Mouse (Mus musculus): ENCODE results near the gene Cpm. TPM values are rescaled to one million over a fixed set of nuclear protein-coding genes. Genes with fewer than 3 reads are reported as not detected.

Cpm gene
- polyA plus RNA-seq, 1 experiment from 2014 or later, result 6.3 TPM

DNA sequence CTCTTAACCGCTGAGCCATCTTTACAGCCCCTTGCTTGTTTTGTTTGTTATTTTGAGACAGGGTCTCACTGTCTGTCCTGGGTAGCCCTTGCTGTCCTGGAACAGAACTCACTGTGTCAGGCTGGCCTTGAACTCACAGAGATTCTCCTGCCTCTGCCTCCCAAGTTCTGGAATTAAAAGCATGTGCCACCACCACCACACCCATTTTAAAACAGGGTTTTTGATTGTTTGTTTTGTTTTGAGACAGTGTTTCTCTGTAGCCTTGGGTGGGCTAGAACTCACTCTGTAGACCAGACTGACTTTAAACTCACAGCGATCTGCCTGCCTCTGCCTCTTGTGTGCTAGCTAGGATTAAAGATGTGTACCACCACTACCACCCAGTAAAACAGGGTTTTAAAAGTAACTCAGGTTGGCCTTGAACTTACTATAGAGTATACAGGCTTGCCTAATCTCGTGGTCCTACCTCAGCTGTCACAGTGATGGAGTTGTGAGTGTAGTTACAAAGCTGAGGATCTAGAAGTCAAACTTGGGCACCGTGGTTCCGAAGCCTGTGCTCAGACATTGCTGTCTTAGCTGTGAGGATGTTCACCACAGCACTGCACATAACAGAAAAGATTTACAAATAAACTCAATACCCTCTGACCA is 4.4 kb downstream of the Cpm start:
- H3K4me1 ChIP-seq (replicated peaks; ENCODE audit: control insufficient read depth, insufficient read depth, low read length), result peaks cover 7% of the 10 kb centered on the region; the same call in 1 of the 2 replicates
- H3K36me3 ChIP-seq (ENCODE audit: control insufficient read depth, insufficient read depth, low read length), result no peaks in the 10 kb centered on the region
- H3K27me3 ChIP-seq (ENCODE audit: control insufficient read depth, insufficient read depth, low read length), result peaks cover 28% of the 10 kb centered on the region
- H3K4me3 ChIP-seq (ENCODE audit: low read depth, low read length), result no peak overlapping the region
- H3K4me2 ChIP-seq (replicated peaks; ENCODE audit: low read depth, low read length), result no peak overlapping the region
- H3K9me3 ChIP-seq (ENCODE audit: control insufficient read depth, low read length), result no peaks in the 10 kb centered on the region
- ATAC-seq (ENCODE audit: low FRiP score), result no peak
- DNase-seq (ENCODE audit: low spot score), result no peak
- H3K27ac ChIP-seq (ENCODE audit: low read depth, low read length), result no peak overlapping the region
- no peak overlapping the region for H3K9ac ChIP-seq (ENCODE audit: low read depth, low read length)
- 94% methylated on average over 5 of the region's 5 CpGs for WGBS

GRCm38 (mm10) chr10:117634323-117635030 is 5.2 kb downstream of the Cpm start:
- H3K4me2 ChIP-seq (replicated peaks; ENCODE audit: low read depth, low read length), result no peak overlapping the region
- no peaks in the 10 kb centered on the region for H3K36me3 ChIP-seq (ENCODE audit: control insufficient read depth, insufficient read depth, low read length)
- WGBS, result 88% methylated on average over 10 of the region's 10 CpGs
- H3K4me3 ChIP-seq (ENCODE audit: low read depth, low read length), result no peak overlapping the region
- H3K9ac ChIP-seq (ENCODE audit: low read depth, low read length), result no peak overlapping the region
- H3K9me3 ChIP-seq (ENCODE audit: control insufficient read depth, low read length), result no peaks in the 10 kb centered on the region
- ATAC-seq (ENCODE audit: low FRiP score) (no peak), DNase-seq (ENCODE audit: low spot score) (no peak)
- no peak overlapping the region for H3K27ac ChIP-seq (ENCODE audit: low read depth, low read length)
- H3K4me1 ChIP-seq (replicated peaks; ENCODE audit: control insufficient read depth, insufficient read depth, low read length), result 0 out of 2 replicates have a peak, but pooled peaks cover under 1% of the 10 kb centered on the region
- peaks cover 20% of the 10 kb centered on the region for H3K27me3 ChIP-seq (ENCODE audit: control insufficient read depth, insufficient read depth, low read length)

GRCm38 (mm10) chr10:117635078-117635771 is 5.9 kb downstream of the Cpm start:
- Histone ChIP-seq H3K4me3 (ENCODE audit: low read depth, low read length) (no peak overlapping the region), H3K9me3 (ENCODE audit: control insufficient read depth, low read length) (no peaks in the 10 kb centered on the region), H3K4me2 (replicated peaks; ENCODE audit: low read depth, low read length) (no peak overlapping the region), H3K36me3 (ENCODE audit: control insufficient read depth, insufficient read depth, low read length) (no peaks in the 10 kb centered on the region), H3K9ac (ENCODE audit: low read depth, low read length) (no peak overlapping the region), H3K4me1 (replicated peaks; ENCODE audit: control insufficient read depth, insufficient read depth, low read length) (no peaks in the 10 kb centered on the region), H3K27ac (ENCODE audit: low read depth, low read length) (no peak overlapping the region), H3K27me3 (ENCODE audit: control insufficient read depth, insufficient read depth, low read length) (peaks cover 13% of the 10 kb centered on the region)
- 95% methylated on average over 8 of the region's 8 CpGs for WGBS
- DNase-seq (ENCODE audit: low spot score) (no peak), ATAC-seq (ENCODE audit: low FRiP score) (no peak)

- DNase-seq (ENCODE audit: low spot score) (no peak), ATAC-seq (ENCODE audit: low FRiP score) (no peak)
- no peak overlapping the region for H3K4me3 ChIP-seq (ENCODE audit: low read depth, low read length)
- no peaks in the 10 kb centered on the region for H3K9me3 ChIP-seq (ENCODE audit: control insufficient read depth, low read length)
- H3K9ac ChIP-seq (ENCODE audit: low read depth, low read length), result no peak overlapping the region
- no peaks in the 10 kb centered on the region for H3K36me3 ChIP-seq (ENCODE audit: control insufficient read depth, insufficient read depth, low read length)
- no peaks in the 10 kb centered on the region for H3K4me1 ChIP-seq (replicated peaks; ENCODE audit: control insufficient read depth, insufficient read depth, low read length)
- H3K27me3 ChIP-seq (ENCODE audit: control insufficient read depth, insufficient read depth, low read length), result peaks cover 6% of the 10 kb centered on the region; the same call in 1 of the 2 replicates
- 87% methylated on average over 3 of the region's 3 CpGs for WGBS
- no peak overlapping the region for H3K27ac ChIP-seq (ENCODE audit: low read depth, low read length)
- H3K4me2 ChIP-seq (replicated peaks; ENCODE audit: low read depth, low read length), result no peak overlapping the region
These were observed 6.7 kb downstream of the Cpm start for GRCm38 (mm10) chr10:117635823-117636589.

DNA sequence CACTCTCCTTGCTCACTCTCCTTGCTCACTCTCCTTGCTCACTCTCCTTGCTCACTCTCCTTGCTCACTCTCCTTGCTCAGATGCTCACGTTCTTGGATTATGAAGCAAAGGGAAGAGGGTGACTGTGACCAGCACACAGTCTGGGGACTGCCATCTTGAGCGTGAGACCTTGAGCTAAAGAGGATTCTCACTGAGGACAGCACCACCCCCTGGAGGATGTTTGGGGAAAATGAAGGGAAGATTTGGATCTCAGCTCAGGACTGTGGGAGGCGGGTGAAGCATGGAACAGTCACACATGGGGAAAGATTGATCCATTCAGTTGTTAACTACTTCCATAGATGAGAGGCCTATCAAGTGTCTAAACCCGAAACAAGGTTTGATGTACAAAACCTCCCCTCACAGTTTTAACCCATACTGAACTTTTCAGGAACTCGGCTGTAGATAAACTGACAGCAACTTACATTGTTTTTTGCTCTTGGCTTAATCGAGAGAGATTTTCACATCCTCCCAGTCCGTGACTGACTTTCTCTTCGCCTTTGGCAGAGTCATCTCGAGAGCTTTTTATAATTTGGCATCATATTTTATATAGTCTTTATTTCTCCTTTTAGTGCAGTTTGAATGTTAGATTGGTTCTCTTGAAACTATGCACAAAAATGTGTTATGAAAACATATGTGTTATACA is 7.9 kb downstream of the Cpm start:
- Histone ChIP-seq H3K27ac (ENCODE audit: low read depth, low read length) (no peak overlapping the region), H3K36me3 (ENCODE audit: control insufficient read depth, insufficient read depth, low read length) (no peaks in the 10 kb centered on the region), H3K9ac (ENCODE audit: low read depth, low read length) (no peak overlapping the region), H3K4me1 (replicated peaks; ENCODE audit: control insufficient read depth, insufficient read depth, low read length) (no peaks in the 10 kb centered on the region), H3K9me3 (ENCODE audit: control insufficient read depth, low read length) (no peaks in the 10 kb centered on the region), H3K4me3 (ENCODE audit: low read depth, low read length) (no peak overlapping the region), H3K4me2 (replicated peaks; ENCODE audit: low read depth, low read length) (no peak overlapping the region), H3K27me3 (ENCODE audit: control insufficient read depth, insufficient read depth, low read length) (no peaks in the 10 kb centered on the region)
- 76% methylated on average over 9 of the region's 9 CpGs for WGBS
- ATAC-seq (ENCODE audit: low FRiP score) (no peak), DNase-seq (ENCODE audit: low spot score) (no peak)

DNA sequence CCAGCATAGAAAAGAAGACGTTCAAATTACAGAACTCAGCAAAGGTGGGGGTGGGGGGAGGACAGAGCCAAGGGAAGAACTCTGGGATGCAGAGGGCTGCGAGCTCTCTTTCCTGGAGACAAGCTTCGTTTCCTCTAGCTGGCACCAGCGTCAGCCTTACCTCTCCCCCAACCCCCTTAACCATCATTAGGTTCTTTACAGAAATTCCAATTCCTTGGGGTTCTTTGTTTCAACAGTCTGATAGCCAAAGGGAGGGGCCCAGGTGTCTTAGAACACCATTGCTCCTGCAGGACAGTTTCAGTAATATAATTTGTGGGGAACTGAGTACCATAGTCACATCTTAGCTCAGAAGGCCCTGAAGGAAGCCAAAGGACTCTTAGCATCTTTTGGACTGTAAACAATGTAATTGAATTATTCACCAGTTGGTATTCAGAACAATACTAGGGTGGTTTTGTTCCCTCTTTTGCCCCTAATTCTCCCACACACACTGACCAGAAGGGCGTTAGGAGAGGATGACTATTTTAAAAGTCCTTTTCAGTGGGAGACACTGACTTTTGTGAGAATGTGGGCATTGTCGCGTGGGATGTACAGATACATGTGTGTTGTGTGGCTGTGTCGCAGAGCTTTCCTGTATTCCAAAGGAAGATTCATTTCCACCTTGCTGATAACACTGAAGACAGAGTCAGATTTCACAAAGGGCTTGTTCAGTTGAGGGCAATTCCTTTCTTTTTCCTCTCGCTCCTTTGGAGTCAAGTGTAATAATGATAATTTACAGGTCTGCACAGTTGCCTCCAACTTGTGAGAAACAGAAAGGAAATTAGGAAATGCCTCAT is 8.7 kb downstream of the Cpm start:
- Histone ChIP-seq H3K4me3 (ENCODE audit: low read depth, low read length) (no peak overlapping the region), H3K36me3 (ENCODE audit: control insufficient read depth, insufficient read depth, low read length) (no peaks in the 10 kb centered on the region), H3K9ac (ENCODE audit: low read depth, low read length) (no peak overlapping the region), H3K9me3 (ENCODE audit: control insufficient read depth, low read length) (no peaks in the 10 kb centered on the region), H3K4me2 (replicated peaks; ENCODE audit: low read depth, low read length) (no peak overlapping the region), H3K27ac (ENCODE audit: low read depth, low read length) (no peak overlapping the region), H3K27me3 (ENCODE audit: control insufficient read depth, insufficient read depth, low read length) (no peaks in the 10 kb centered on the region), H3K4me1 (replicated peaks; ENCODE audit: control insufficient read depth, insufficient read depth, low read length) (no peaks in the 10 kb centered on the region)
- ATAC-seq (ENCODE audit: low FRiP score) (no peak), DNase-seq (ENCODE audit: low spot score) (no peak)
- 74% methylated on average over 9 of the region's 9 CpGs for WGBS

GRCm38 (mm10) chr10:117638578-117639220 is 9.4 kb downstream of the Cpm start:
- Histone ChIP-seq H3K27me3 (ENCODE audit: control insufficient read depth, insufficient read depth, low read length) (no peaks in the 10 kb centered on the region), H3K4me3 (ENCODE audit: low read depth, low read length) (no peak overlapping the region), H3K27ac (ENCODE audit: low read depth, low read length) (no peak overlapping the region), H3K9me3 (ENCODE audit: control insufficient read depth, low read length) (no peaks in the 10 kb centered on the region), H3K9ac (ENCODE audit: low read depth, low read length) (no peak overlapping the region), H3K4me1 (replicated peaks; ENCODE audit: control insufficient read depth, insufficient read depth, low read length) (no peaks in the 10 kb centered on the region), H3K4me2 (replicated peaks; ENCODE audit: low read depth, low read length) (no peak overlapping the region), H3K36me3 (ENCODE audit: control insufficient read depth, insufficient read depth, low read length) (no peaks in the 10 kb centered on the region)
- 92% methylated on average over 7 of the region's 7 CpGs for WGBS
- ATAC-seq (ENCODE audit: low FRiP score), result no peak
- no peak for DNase-seq (ENCODE audit: low spot score)

All from hindbrain, embryonic 11.5 days (tissue).